In the genomic region with DNA sequence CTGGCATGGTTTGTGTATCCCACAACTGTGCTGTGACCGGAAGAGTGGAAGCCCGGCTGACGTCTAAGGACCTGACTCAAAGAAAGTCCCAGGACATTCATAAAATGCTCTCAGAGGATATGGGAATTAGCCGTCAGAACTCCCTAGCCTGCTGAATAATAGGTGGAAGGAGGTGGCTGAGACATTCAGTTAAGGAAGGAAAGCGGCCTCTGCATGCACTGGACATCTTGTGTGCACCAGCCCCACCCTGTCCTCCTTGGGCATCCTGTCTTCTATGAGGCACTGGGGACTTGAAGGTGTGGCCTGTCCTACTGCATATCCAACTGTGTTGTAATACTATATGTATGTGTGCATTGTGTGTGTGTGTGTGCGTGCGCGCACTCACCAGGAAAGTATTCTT, we compare ENCODE assay signal across 26 mouse cellular contexts.
DNase-seq lines count a peak whose midpoint lies in the region; ATAC-seq lines count a peak whose summit lies in the region.
"Had no signal": no experiment of that assay in that cellular context is flagged by ENCODE, and none has a peak within 500 bp of the region (broad histone marks: within the 10 kb centered on the region; RNA-seq: fewer than 3 reads in every experiment).

No protein-coding gene starts in this region.

- H3K9ac ChIP-seq in heart, embryonic 12.5 days, result no peak overlapping the region
- no peak overlapping the region for H3K9ac ChIP-seq in heart, embryonic 15.5 days
- H3K9ac ChIP-seq in stomach, embryonic 16.5 days (ENCODE audit: low read length), result no peak overlapping the region
- H3K9ac ChIP-seq: embryonic facial prominence, embryonic 13.5 days; hindbrain, embryonic 15.5 days; limb, embryonic 13.5 days; liver, embryonic 12.5 days; neural tube, embryonic 13.5 days had no signal

- H3K4me1 ChIP-seq in heart, embryonic 12.5 days (replicated peaks), result peaks cover 6% of the 10 kb centered on the region; the same call in 1 of the 2 replicates
- peaks cover 28% of the 10 kb centered on the region for H3K4me1 ChIP-seq in megakaryocyte, embryonic 14.5 days
- no peaks in the 10 kb centered on the region for H3K4me1 ChIP-seq in heart, embryonic 15.5 days (replicated peaks)
- H3K4me1 ChIP-seq in stomach, embryonic 16.5 days (ENCODE audit: control insufficient read depth, insufficient read depth, low read length), result no peaks in the 10 kb centered on the region
- H3K4me1 ChIP-seq: hindbrain, embryonic 15.5 days; liver, embryonic 12.5 days; neural tube, embryonic 13.5 days had no signal

- no peaks in the 10 kb centered on the region for H3K36me3 ChIP-seq in heart, embryonic 12.5 days
- H3K36me3 ChIP-seq in megakaryocyte, embryonic 14.5 days (replicated peaks; ENCODE audit: low read length), result peaks cover 11% of the 10 kb centered on the region
- H3K36me3 ChIP-seq in heart, embryonic 15.5 days, result no peaks in the 10 kb centered on the region
- H3K36me3 ChIP-seq in stomach, embryonic 16.5 days (ENCODE audit: control insufficient read depth, insufficient read depth, low read length), result no peaks in the 10 kb centered on the region
- H3K36me3 ChIP-seq: embryonic facial prominence, embryonic 13.5 days; hindbrain, embryonic 15.5 days; limb, embryonic 13.5 days; liver, embryonic 12.5 days; neural tube, embryonic 13.5 days had no signal

- H3K9me3 ChIP-seq in heart, embryonic 12.5 days (replicated peaks), result 0 out of 2 replicates have a peak, but pooled peaks cover 5% of the 10 kb centered on the region
- peaks cover 14% of the 10 kb centered on the region for H3K9me3 ChIP-seq in megakaryocyte, embryonic 14.5 days
- H3K9me3 ChIP-seq in heart, embryonic 15.5 days (replicated peaks), result no peaks in the 10 kb centered on the region
- no peaks in the 10 kb centered on the region for H3K9me3 ChIP-seq in stomach, embryonic 16.5 days (replicated peaks; ENCODE audit: control insufficient read depth, low read length)
- H3K9me3 ChIP-seq: embryonic facial prominence, embryonic 13.5 days; hindbrain, embryonic 15.5 days; limb, embryonic 13.5 days; liver, embryonic 12.5 days; neural tube, embryonic 13.5 days had no signal

- no peak for ATAC-seq in heart, embryonic 12.5 days (ENCODE audit: insufficient number of reproducible peaks, low FRiP score)
- ATAC-seq in megakaryocyte, adult 5-6 weeks (ENCODE audit: poor library complexity, severe bottlenecking), result no peak
- ATAC-seq in heart, embryonic 15.5 days (replicated peaks; ENCODE audit: insufficient number of reproducible peaks, insufficient read depth, low FRiP score, low read depth), result peak; percentile 55; the same call in 1 of the 2 replicates
- no peak for ATAC-seq in stomach, embryonic 16.5 days (ENCODE audit: insufficient read depth, low FRiP score)
- ATAC-seq: activated CD4-positive, CD25-positive, alpha-beta regulatory T cell, adult 4 months; forebrain, embryonic 14.5 days; liver, embryonic 12.5 days; midbrain, embryonic 16.5 days had no signal

- 80% methylated on average over 8 of the region's 8 CpGs for WGBS in heart, embryonic 12.5 days
- WGBS in heart, embryonic 15.5 days, result 78% methylated on average over 8 of the region's 8 CpGs
- WGBS in stomach, embryonic 16.5 days, result 88% methylated on average over 8 of the region's 8 CpGs

- peaks cover 12% of the 10 kb centered on the region; the same call in 1 of the 2 replicates for H3K27me3 ChIP-seq in heart, embryonic 12.5 days (replicated peaks)
- H3K27me3 ChIP-seq in megakaryocyte, embryonic 14.5 days (replicated peaks), result peaks cover 11% of the 10 kb centered on the region
- no peaks in the 10 kb centered on the region for H3K27me3 ChIP-seq in heart, embryonic 15.5 days
- no peaks in the 10 kb centered on the region for H3K27me3 ChIP-seq in stomach, embryonic 16.5 days (ENCODE audit: control insufficient read depth, insufficient read depth, low read length)
- H3K27me3 ChIP-seq: embryonic facial prominence, embryonic 13.5 days; hindbrain, embryonic 15.5 days; limb, embryonic 13.5 days; liver, embryonic 12.5 days; neural tube, embryonic 13.5 days had no signal

- DNase-seq in heart, adult 18-20 months, result peak; percentile 46 to 83
- no peak for DNase-seq in left cerebral cortex, postnatal 14 days (ENCODE audit: low spot score in 2 of 2)
- DNase-seq in right cerebral cortex, postnatal 14 days, result no peak
- DNase-seq: adrenal gland, adult 8-10 months; cerebellum, adult 2 months; cerebellum, postnatal 25 days; embryo, embryonic 11 days; kidney, postnatal 36 days; lung, adult 2 months; lung, postnatal 36 days; right cerebral cortex, postnatal 4 days had no signal

- intact Hi-C loops in left cerebral cortex, postnatal 14 days (cut with DNase I), result loop anchor here (5.0 kb wide), 2 partner anchors 90 to 155 kb away; a partner anchor contains a TSS

- no peak overlapping the region for H3K27ac ChIP-seq in heart, embryonic 12.5 days (ENCODE audit: poor library complexity, severe bottlenecking)
- H3K27ac ChIP-seq in heart, embryonic 15.5 days, result peak overlapping the region; percentile 24
- peak overlapping the region; percentile 68 for H3K27ac ChIP-seq in stomach, embryonic 16.5 days (ENCODE audit: low read length)
- H3K27ac ChIP-seq: embryonic facial prominence, embryonic 13.5 days; hindbrain, embryonic 15.5 days; limb, embryonic 13.5 days; liver, embryonic 12.5 days; neural tube, embryonic 13.5 days had no signal

- no peak overlapping the region for H3K4me2 ChIP-seq in heart, embryonic 12.5 days
- no peak overlapping the region for H3K4me2 ChIP-seq in heart, embryonic 15.5 days
- H3K4me2 ChIP-seq in stomach, embryonic 16.5 days (ENCODE audit: low read depth, low read length), result no peak overlapping the region
- H3K4me2 ChIP-seq: embryonic facial prominence, embryonic 13.5 days; hindbrain, embryonic 15.5 days; limb, embryonic 13.5 days; liver, embryonic 12.5 days; neural tube, embryonic 13.5 days had no signal

- no peak overlapping the region for H3K4me3 ChIP-seq in heart, embryonic 12.5 days
- peak overlapping the region; percentile 51 for H3K4me3 ChIP-seq in megakaryocyte, embryonic 14.5 days (replicated peaks)
- no peak overlapping the region for H3K4me3 ChIP-seq in heart, embryonic 15.5 days
- no peak overlapping the region for H3K4me3 ChIP-seq in stomach, embryonic 16.5 days (replicated peaks; ENCODE audit: low read length)
- H3K4me3 ChIP-seq: embryonic facial prominence, embryonic 13.5 days; erythroblast, embryonic 14.5 days; hindbrain, embryonic 15.5 days; limb, embryonic 13.5 days; liver, embryonic 12.5 days; myocyte; neural tube, embryonic 13.5 days had no signal

Comparison
In these comparisons a context has a peak if more than half of its experiments do, and no peak if none do; other contexts are left out.
1. DNase-seq: peak in heart, adult 18-20 months (2 of 2); none in left cerebral cortex, postnatal 14 days (0 of 2) and right cerebral cortex, postnatal 14 days (single experiment).